Mouse (Mus musculus): ENCODE measurements at regions not wholly inside any gene's neighbourhood (a gene's known extent, or its start where the extent isn't known, plus 50 kb on each side); places are given as distances from the start of the nearest gene placed in this dataset.

- Histone ChIP-seq H3K9me3 (ENCODE audit: control insufficient read depth, low read length) (no peaks in the 10 kb centered on the region), H3K4me2 (no peak overlapping the region), H3K9ac (ENCODE audit: low read length) (no peak overlapping the region), H3K4me1 (ENCODE audit: control insufficient read depth, insufficient read depth, low read length) (no peaks in the 10 kb centered on the region), H3K27me3 (ENCODE audit: control insufficient read depth, insufficient read depth, low read length) (no peaks in the 10 kb centered on the region), H3K36me3 (ENCODE audit: control insufficient read depth, insufficient read depth, low read length) (no peaks in the 10 kb centered on the region), H3K4me3 (ENCODE audit: low read depth, low read length) (no peak overlapping the region), H3K27ac (ENCODE audit: low read depth, low read length) (no peak overlapping the region)
- peak; percentile 45 for DNase-seq (ENCODE audit: low spot score, missing footprints)
- no peak for ATAC-seq (ENCODE audit: low FRiP score)
Observed at GRCm38 (mm10) chr3:72735011-72735410, 232.7 kb downstream of the Sis start.

GRCm38 (mm10) chr3:72727403-72727802 is 240.3 kb downstream of the Sis start:
- Histone ChIP-seq H3K27me3 (ENCODE audit: control insufficient read depth, insufficient read depth, low read length) (no peaks in the 10 kb centered on the region), H3K4me1 (ENCODE audit: control insufficient read depth, insufficient read depth, low read length) (no peaks in the 10 kb centered on the region), H3K36me3 (ENCODE audit: control insufficient read depth, insufficient read depth, low read length) (no peaks in the 10 kb centered on the region), H3K27ac (ENCODE audit: low read depth, low read length) (no peak overlapping the region), H3K9me3 (ENCODE audit: control insufficient read depth, low read length) (no peaks in the 10 kb centered on the region), H3K9ac (ENCODE audit: low read length) (no peak overlapping the region), H3K4me2 (no peak overlapping the region), H3K4me3 (ENCODE audit: low read depth, low read length) (no peak overlapping the region)
- ATAC-seq (ENCODE audit: low FRiP score), result no peak
- peak; percentile 68 for DNase-seq (ENCODE audit: low spot score, missing footprints)
- 70% methylated on average over 1 of the region's 1 CpGs for WGBS

- ATAC-seq (ENCODE audit: low FRiP score), result no peak
- WGBS, result 28% methylated on average over 2 of the region's 2 CpGs
- H3K9ac ChIP-seq (ENCODE audit: low read length), result no peak overlapping the region
Observed at GRCm38 (mm10) chr3:72713806-72714205, 253.9 kb downstream of the Sis start.

GRCm38 (mm10) chr3:72685937-72686336 is 281.7 kb downstream of the Sis start:
- Histone ChIP-seq H3K27ac (ENCODE audit: low read depth, low read length) (no peak overlapping the region), H3K36me3 (ENCODE audit: control insufficient read depth, insufficient read depth, low read length) (no peaks in the 10 kb centered on the region), H3K4me2 (no peak overlapping the region), H3K9me3 (ENCODE audit: control insufficient read depth, low read length) (no peaks in the 10 kb centered on the region), H3K27me3 (ENCODE audit: control insufficient read depth, insufficient read depth, low read length) (no peaks in the 10 kb centered on the region), H3K9ac (ENCODE audit: low read length) (no peak overlapping the region), H3K4me1 (ENCODE audit: control insufficient read depth, insufficient read depth, low read length) (no peaks in the 10 kb centered on the region), H3K4me3 (ENCODE audit: low read depth, low read length) (no peak overlapping the region)
- WGBS, result 76% methylated on average over 1 of the region's 1 CpGs
- DNase-seq (ENCODE audit: low spot score, missing footprints) (no peak), ATAC-seq (ENCODE audit: low FRiP score) (no peak)

More at GRCm38 (mm10) chr3:72713806-72714205, 253.9 kb downstream of the Sis start:
- Histone ChIP-seq H3K9me3 (ENCODE audit: control insufficient read depth, low read length) (no peaks in the 10 kb centered on the region), H3K4me2 (no peak overlapping the region), H3K4me3 (ENCODE audit: low read depth, low read length) (no peak overlapping the region), H3K27ac (ENCODE audit: low read depth, low read length) (no peak overlapping the region), H3K27me3 (ENCODE audit: control insufficient read depth, insufficient read depth, low read length) (no peaks in the 10 kb centered on the region), H3K36me3 (ENCODE audit: control insufficient read depth, insufficient read depth, low read length) (no peaks in the 10 kb centered on the region), H3K4me1 (ENCODE audit: control insufficient read depth, insufficient read depth, low read length) (no peaks in the 10 kb centered on the region)
- DNase-seq (ENCODE audit: low spot score, missing footprints), result peak; percentile 85

GRCm38 (mm10) chr3:72659194-72659593 is 308.5 kb downstream of the Sis start:
- no peak overlapping the region for H3K4me3 ChIP-seq (ENCODE audit: low read depth, low read length)
- DNase-seq (ENCODE audit: low spot score, missing footprints) (no peak), ATAC-seq (ENCODE audit: low FRiP score) (no peak)
- WGBS, result 66% methylated on average over 1 of the region's 1 CpGs
- no peaks in the 10 kb centered on the region for H3K36me3 ChIP-seq (ENCODE audit: control insufficient read depth, insufficient read depth, low read length)
- H3K4me2 ChIP-seq, result no peak overlapping the region
- H3K27ac ChIP-seq (ENCODE audit: low read depth, low read length), result no peak overlapping the region
- H3K9me3 ChIP-seq (ENCODE audit: control insufficient read depth, low read length), result no peaks in the 10 kb centered on the region
- H3K9ac ChIP-seq (ENCODE audit: low read length), result no peak overlapping the region
- H3K27me3 ChIP-seq (ENCODE audit: control insufficient read depth, insufficient read depth, low read length), result no peaks in the 10 kb centered on the region
- H3K4me1 ChIP-seq (ENCODE audit: control insufficient read depth, insufficient read depth, low read length), result no peaks in the 10 kb centered on the region

- Histone ChIP-seq H3K27ac (ENCODE audit: low read depth, low read length) (no peak overlapping the region), H3K9ac (ENCODE audit: low read length) (no peak overlapping the region), H3K4me2 (no peak overlapping the region), H3K4me1 (ENCODE audit: control insufficient read depth, insufficient read depth, low read length) (no peaks in the 10 kb centered on the region), H3K9me3 (ENCODE audit: control insufficient read depth, low read length) (no peaks in the 10 kb centered on the region), H3K27me3 (ENCODE audit: control insufficient read depth, insufficient read depth, low read length) (no peaks in the 10 kb centered on the region), H3K36me3 (ENCODE audit: control insufficient read depth, insufficient read depth, low read length) (no peaks in the 10 kb centered on the region), H3K4me3 (ENCODE audit: low read depth, low read length) (no peak overlapping the region)
- 79% methylated on average over 1 of the region's 1 CpGs for WGBS
- DNase-seq (ENCODE audit: low spot score, missing footprints) (no peak), ATAC-seq (ENCODE audit: low FRiP score) (no peak)
Observed at GRCm38 (mm10) chr3:72630069-72630468, 337.6 kb downstream of the Sis start.

GRCm38 (mm10) chr3:72620802-72621201 is 346.9 kb downstream of the Sis start:
- Histone ChIP-seq H3K36me3 (ENCODE audit: control insufficient read depth, insufficient read depth, low read length) (no peaks in the 10 kb centered on the region), H3K4me2 (no peak overlapping the region), H3K4me1 (ENCODE audit: control insufficient read depth, insufficient read depth, low read length) (no peaks in the 10 kb centered on the region), H3K9ac (ENCODE audit: low read length) (no peak overlapping the region), H3K9me3 (ENCODE audit: control insufficient read depth, low read length) (no peaks in the 10 kb centered on the region), H3K27ac (ENCODE audit: low read depth, low read length) (no peak overlapping the region), H3K27me3 (ENCODE audit: control insufficient read depth, insufficient read depth, low read length) (no peaks in the 10 kb centered on the region), H3K4me3 (ENCODE audit: low read depth, low read length) (no peak overlapping the region)
- DNase-seq (ENCODE audit: low spot score, missing footprints) (no peak), ATAC-seq (ENCODE audit: low FRiP score) (no peak)
- 94% methylated on average over 5 of the region's 5 CpGs for WGBS

- ATAC-seq (ENCODE audit: low FRiP score) (no peak), DNase-seq (ENCODE audit: low spot score, missing footprints) (no peak)
- Histone ChIP-seq H3K27me3 (ENCODE audit: control insufficient read depth, insufficient read depth, low read length) (no peaks in the 10 kb centered on the region), H3K4me3 (ENCODE audit: low read depth, low read length) (no peak overlapping the region), H3K9me3 (ENCODE audit: control insufficient read depth, low read length) (no peaks in the 10 kb centered on the region), H3K4me2 (no peak overlapping the region), H3K4me1 (ENCODE audit: control insufficient read depth, insufficient read depth, low read length) (no peaks in the 10 kb centered on the region), H3K36me3 (ENCODE audit: control insufficient read depth, insufficient read depth, low read length) (no peaks in the 10 kb centered on the region), H3K27ac (ENCODE audit: low read depth, low read length) (no peak overlapping the region), H3K9ac (ENCODE audit: low read length) (no peak overlapping the region)
- 88% methylated on average over 1 of the region's 1 CpGs for WGBS
Observed at GRCm38 (mm10) chr3:72619862-72620261, 347.8 kb downstream of the Sis start.

GRCm38 (mm10) chr3:72603718-72604359 is 363.8 kb downstream of the Sis start:
- DNase-seq (ENCODE audit: low spot score, missing footprints) (no peak), ATAC-seq (ENCODE audit: low FRiP score) (no peak)
- H3K9ac ChIP-seq (ENCODE audit: low read length), result no peak overlapping the region

More at GRCm38 (mm10) chr3:72603718-72604359, 363.8 kb downstream of the Sis start:
- no peak overlapping the region for H3K4me3 ChIP-seq (ENCODE audit: low read depth, low read length)
- no peak overlapping the region for H3K27ac ChIP-seq (ENCODE audit: low read depth, low read length)
- no peaks in the 10 kb centered on the region for H3K9me3 ChIP-seq (ENCODE audit: control insufficient read depth, low read length)
- H3K27me3 ChIP-seq (ENCODE audit: control insufficient read depth, insufficient read depth, low read length), result no peaks in the 10 kb centered on the region
- no peak overlapping the region for H3K4me2 ChIP-seq
- 68% methylated on average over 9 of the region's 9 CpGs for WGBS
- H3K4me1 ChIP-seq (ENCODE audit: control insufficient read depth, insufficient read depth, low read length), result no peaks in the 10 kb centered on the region
- no peaks in the 10 kb centered on the region for H3K36me3 ChIP-seq (ENCODE audit: control insufficient read depth, insufficient read depth, low read length)
